Mouse (Mus musculus) thymus, postnatal 14 days (tissue): ENCODE measurements around the gene Nipal4.
"Not testable (repeated sequence)": the region's sequence is repeated elsewhere in the genome, so short reads cannot be mapped to it uniquely, and the experiment has no call there.

Experiments used
- DNase-seq: peaks from one replicate; pipeline ENCODE4 v3.0.0; 2021

The Nipal4 gene

DNA sequence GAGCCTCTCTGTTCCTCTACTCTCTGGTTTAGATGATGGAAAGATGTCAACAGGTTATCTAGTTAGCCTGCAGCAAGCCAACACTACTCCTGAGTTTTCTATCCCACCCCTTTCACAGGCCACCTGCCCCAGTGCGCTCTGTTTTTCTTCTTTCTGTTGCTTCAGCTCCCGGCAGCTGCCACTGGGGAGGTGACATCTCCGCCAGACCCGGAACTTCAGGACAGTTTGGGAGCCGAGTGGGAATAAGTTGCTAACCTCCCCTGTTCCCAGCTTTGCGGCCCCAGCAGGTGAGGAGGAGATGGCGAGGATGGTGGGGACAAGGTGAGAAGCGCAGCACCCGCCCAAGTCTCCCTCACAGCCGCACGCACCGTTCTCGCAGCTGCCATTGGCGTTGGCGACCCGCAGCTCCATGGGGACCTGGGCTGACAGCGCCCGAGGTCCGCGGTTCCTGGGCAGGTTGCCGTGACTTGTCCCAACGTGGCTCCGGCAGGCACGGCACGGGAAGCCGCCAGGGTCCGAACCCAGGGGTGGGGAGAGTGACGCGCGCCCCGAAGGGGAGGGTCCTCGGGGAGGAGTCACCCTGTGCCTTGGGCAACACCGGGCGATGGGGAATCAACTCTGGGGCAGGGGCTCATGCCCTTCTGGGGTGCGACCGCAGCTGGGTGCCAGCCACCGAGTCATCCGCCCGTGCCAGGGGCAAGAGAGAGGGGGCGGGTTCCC, at the start of gene Nipal4:
Gene Nipal4, minus strand, starts transcription at position 643 of the 720 bp plus-strand sequence.
- DNase-seq = peak; percentile 38

DNA sequence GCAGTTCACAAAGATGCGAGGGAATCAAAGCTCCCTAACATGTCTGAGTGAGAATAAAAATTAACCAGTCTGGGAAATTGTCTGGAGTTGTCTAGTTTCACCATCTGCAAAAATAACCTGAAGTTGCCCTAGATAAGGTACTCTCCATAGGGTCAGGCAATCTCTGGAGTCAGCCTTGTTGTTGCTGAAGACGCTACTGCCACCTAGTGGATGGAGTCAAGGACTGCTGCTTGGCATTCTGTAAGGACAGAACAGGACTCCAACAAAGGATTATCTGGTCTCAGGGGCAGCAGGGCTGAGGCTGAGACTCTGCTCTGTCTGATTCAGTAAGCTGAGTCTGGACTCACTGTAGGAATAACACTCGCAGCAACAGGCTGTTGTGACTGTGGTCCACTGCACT, 49.0 kb upstream of the Nipal4 start:
- peak; percentile 48 for DNase-seq

DNA sequence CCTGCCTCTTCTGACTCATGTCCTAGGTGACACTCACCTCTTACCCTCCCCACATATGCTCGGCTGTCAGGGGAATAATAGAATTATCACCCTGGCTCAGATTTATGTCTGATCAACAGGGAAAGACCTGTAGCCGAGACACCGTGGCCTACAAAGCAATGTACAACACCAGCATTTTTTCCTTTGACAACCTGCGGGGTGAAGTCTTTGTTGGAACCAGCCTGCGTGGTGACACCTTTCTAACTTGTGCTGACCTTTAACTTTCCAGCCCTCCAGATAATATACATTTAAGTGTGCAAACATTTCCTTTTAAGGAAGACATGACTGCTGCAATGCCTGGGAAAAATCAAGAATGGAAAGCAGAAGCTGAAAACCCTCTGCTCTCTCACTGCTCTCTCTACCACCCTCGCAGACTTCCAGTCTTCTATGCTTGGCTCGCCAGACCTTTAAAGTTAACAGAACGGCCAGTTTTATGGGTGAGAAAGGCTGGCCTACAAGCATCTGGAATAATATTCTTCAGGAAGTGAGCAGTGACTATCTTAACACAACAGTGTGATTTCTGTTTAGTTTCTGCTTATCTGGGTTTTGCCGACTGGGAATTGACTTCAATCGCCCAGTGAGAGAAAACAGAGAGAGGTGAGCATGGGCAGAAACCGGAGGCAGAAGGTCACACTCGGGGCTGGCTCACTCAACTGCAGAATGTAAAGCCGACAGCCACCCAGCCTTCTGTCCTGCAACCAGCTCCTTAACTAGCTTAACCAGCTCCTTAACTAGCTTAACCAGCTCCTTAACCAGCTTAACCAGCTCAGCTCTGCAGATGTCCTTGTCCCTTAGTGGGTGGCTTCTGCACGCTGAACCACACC, 48.3 kb upstream of the Nipal4 start:
- no peak for DNase-seq

- no peak for DNase-seq
Observed at GRCm38 (mm10) chr11:46213844-46214243, 47.5 kb upstream of the Nipal4 start.

DNA sequence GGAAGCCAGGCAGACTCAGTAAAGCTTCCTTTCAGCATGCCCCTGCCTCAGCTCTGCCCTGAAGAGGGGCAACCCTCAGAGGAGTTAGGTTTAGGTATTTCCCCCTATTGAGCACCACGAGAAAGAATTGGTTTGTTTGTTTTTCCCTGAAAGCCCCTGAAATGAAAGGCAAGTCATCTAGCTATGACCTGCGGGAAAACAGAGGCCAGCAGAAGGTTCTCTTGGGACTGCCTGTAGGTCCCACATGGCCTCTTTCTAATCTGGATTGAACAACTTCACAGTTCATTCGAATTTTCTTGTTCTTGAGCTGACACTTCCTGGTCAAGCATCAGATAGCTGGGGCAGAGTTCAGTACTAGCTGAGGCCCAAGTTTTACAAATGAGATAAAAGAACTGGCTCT, 45.5 kb upstream of the Nipal4 start:
- no peak for DNase-seq

- no peak for DNase-seq
Observed at GRCm38 (mm10) chr11:46209884-46210283, 43.6 kb upstream of the Nipal4 start.

- DNase-seq = no peak
Observed at GRCm38 (mm10) chr11:46205639-46206409, 39.5 kb upstream of the Nipal4 start.

GRCm38 (mm10) chr11:46204841-46205240, 38.5 kb upstream of the Nipal4 start:
- DNase-seq = no peak

DNA sequence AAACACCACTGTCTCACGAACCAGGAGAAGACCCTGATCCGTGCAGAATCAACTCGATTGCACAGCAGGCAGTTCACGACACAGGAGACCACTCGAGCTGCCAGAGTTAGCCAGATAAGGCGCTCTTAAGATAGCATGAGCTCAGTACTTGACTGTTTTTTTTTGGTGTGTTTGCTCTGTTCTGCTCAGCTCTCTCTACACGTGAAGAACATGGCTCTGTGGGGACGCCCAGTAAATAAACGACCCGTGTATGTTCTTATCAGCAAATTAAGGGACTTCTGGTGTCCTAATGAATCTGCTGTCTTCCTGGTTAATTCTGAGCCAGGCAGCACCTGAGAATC, 36.2 kb upstream of the Nipal4 start:
- no peak for DNase-seq

- DNase-seq = no peak
Observed at GRCm38 (mm10) chr11:46201636-46202546, 35.6 kb upstream of the Nipal4 start.

DNA sequence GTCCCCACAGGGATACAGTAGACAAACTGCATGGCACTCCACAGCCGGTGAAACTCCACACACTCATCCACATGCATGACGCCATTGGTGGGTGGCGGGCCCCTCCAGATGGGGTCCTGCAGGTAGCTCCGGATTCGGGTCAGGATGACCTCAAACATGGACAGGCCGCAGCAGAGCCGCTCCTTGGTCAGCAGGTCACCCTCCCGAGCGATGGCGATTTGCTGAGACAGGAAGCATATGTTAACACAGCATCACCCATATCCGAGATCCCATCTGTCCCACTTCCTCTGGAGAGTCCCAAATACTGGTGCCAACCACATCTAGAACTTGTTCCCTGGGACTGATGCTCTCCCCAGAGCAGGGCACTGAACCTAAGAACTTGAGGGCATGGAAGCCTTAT, 34.4 kb upstream of the Nipal4 start:
- no peak for DNase-seq

GRCm38 (mm10) chr11:46194175-46194574, 27.9 kb upstream of the Nipal4 start:
- no peak for DNase-seq

DNA sequence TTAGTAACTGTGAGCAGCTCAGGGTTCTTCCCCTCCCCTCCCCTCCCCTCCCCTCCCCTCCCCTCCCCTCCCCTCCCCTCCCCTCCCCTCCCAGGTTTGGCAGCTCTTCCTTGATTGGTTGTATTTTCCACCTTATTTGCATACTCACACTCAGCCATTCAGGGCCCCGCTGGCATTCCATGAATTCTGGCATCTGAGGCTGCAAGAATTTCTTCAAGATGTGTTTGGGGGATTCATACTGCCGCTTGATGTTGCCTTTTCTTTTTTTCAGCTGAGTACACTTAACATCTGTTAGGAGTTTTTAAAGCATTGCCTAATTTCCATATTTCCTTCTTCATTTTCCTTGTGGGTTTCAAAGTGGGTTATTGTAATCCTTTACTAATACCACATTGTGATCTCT, 22.0 kb upstream of the Nipal4 start:
- DNase-seq = no peak

DNA sequence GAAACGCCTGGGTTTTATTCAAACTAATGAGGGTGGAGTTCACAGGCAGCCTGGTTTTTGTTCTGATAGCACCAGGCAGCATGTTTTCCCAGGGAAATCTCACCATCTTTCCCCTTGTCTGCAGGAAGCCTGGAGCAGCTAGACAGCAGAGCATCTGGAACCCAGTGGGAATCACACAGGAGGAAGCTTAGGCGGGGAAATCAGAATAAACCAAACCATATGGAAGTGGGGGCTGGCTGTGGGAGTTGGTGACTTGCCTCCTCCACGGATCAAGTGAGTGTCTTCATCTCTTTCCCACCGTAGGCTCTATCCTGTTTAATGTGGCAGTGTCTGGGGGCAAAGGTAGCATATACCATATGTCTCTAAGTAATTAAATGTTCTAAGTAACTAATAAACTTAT, 19.2 kb upstream of the Nipal4 start:
- DNase-seq = no peak

GRCm38 (mm10) chr11:46184946-46185345, 18.6 kb upstream of the Nipal4 start:
- DNase-seq = no peak

GRCm38 (mm10) chr11:46182031-46182430, 15.7 kb upstream of the Nipal4 start:
- DNase-seq = not testable (repeated sequence)

DNA sequence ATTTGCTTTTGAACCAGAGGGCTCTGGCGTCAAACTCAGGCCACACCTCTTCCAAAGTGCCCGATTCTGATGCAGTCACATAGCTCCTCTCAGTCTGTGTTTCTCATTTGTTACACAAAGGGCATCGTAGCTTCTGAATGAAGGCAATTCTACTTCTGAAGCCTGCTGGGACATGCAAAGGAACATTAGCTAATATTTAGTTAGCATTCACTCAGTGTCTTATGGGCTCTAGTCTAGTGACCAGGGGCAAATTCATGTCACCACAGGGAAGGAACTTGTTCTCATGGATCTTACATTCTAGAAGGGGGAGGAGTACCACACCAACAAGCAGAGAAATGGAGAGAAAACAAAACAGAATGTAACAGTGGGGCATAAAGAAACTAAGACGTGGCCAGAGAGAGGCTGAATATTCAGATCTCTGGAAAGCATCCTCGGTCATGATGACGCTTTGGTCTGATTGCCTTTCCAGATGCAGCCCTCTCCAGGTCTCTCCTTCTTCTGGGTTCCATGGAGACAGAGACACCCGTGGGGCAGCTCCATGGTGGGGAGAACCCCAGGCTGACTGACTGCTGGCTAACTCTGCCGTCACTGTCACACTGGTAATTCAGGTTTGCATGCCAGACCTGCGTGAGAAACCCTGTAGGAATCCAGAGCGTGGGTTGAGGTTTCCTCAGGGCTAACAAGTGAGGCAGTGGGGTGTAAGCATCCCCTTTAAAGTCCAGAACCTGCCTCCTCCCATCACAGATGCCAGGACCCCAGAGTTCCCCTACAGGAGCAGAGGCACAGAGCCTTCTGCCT, 11.1 kb upstream of the Nipal4 start:
- DNase-seq = no peak

DNA sequence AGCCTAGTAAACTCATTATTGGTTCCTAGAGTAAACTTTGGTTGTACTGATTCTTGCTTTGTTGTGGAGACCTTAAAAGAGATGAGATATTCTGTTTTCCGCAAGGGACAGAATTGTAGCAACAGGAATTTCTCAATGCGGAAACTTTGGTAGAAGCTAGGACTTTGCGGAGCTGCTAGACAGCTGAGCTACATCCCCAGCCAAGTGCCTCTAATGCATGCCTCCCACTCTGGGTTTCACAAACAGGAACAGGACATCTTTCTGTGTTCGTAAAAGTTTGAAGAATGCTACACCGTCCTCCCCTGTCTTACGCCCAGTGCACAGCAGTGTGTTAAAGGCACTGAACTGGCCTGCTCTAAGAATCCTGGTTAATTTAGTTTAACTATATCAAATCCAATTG, 9.8 kb upstream of the Nipal4 start:
- no peak for DNase-seq

DNA sequence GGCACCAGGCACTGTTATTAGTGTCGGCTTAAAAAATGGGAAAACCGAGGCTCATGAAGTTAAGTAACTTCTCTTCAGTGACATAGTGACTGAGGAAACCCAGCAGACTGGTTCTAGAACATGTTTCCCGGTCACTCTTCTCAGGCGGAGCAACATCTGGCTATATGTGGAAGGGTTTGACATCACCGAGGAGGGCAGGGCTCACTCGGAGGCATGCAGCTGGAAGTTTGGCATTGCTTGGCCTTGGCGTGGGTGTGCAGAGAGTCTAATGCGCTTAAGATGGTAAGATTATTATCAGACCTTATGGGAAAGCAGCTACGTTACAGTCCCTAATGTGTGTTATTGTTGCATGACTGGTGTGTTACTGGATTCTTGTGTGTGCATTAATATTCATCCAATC, 5.8 kb upstream of the Nipal4 start:
- DNase-seq = no peak

DNA sequence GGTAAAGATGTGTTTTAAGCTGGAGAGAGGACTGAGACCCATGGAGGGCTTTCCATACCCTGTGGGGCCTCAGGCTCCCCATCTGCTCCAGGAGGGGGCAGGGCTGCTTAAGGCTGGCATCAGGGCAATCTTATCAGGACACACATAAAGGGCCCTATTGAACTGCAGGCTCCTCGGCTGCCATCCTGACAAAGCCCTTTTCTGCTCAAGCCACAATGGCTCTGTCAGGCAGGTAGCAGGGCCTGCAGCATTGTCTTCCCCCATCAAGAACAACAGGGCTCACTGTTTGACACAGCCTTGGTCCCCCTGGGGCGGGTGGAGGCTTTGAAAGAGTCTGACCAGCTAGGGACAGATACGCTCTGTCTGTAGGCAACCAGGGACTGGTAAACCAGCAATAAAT, 3.6 kb upstream of the Nipal4 start:
- DNase-seq = no peak

- DNase-seq = no peak
Observed at GRCm38 (mm10) chr11:46168506-46168905, 2.2 kb upstream of the Nipal4 start.

DNA sequence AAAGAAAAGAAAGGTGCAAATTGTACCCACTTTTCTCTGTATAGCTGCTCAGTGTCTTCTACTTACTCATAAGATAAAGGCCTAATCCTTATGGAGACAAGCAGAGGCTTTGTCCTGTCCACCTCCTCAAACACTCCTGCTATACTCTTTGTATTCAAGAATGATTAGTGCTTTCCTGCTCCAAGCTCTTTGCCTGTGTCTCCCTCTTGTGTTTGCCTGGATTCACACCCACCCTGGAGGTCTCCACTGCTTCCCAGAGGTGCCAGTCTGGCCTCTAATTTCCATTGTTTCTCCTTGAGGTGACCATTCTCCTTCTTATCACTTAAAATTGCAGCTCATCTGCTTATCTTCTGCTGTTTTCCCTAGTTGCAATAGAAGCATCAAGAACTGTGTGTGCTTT, 8.8 kb downstream of the Nipal4 start:
- no peak for DNase-seq
